Mouse (Mus musculus) granulocyte monocyte progenitor cell, adult 5-6 weeks (primary cell): Measurements from ENCODE around the gene Gldc. TPM values are rescaled to one million over a fixed set of nuclear protein-coding genes. Genes with fewer than 3 reads are reported as not detected.

Source experiments
- ATAC-seq: replicated peaks from 2 replicates; pipeline ENCODE4 v1.8.0; 2016; ENCODE audit warnings: mild to moderate bottlenecking, moderate TSS enrichment, inconsistent platforms; ENCODE audit not compliant: poor library complexity, severe bottlenecking
- total RNA-seq, 2 experiments: library from RNA; stranded (forward) in 1 of 2; stranded (reverse) in 1 of 2; fragments of 200-712, 200-1000 nt in 1 of 2; fragments of >200 nt in 1 of 2; fragmentation: Nextera tagmentation in 1 of 2; gene quantifications; 2 replicates each; pipeline ENCODE4 v1.2.3; 2014 to 2017

The Gldc gene
- total RNA-seq, 2 experiments from 2014 or later, result not detected

GRCm38 (mm10) chr19:30162808-30163207, 12.4 kb downstream of the Gldc start:
- ATAC-seq, result no peak

DNA sequence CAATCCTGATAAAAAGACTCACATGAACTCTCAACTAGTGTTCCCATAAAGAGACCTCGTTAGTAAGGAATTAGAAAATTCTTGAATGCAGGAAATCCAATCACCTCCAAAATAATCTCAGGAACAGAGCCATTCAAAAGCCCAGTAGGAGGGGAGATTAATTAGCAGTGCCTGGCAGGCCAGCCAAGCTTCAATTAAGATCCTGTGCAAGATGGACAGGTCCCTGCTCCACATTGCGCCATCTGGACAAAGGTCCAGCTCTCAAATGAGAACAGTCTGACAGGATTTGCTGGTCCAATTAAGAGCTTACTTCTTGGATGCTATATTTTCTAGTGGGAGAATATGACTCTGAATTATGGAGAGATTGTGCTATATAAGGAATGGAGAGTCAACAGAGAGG, 15.2 kb downstream of the Gldc start:
- no peak for ATAC-seq

- ATAC-seq, result no peak
These were observed 17.0 kb downstream of the Gldc start for GRCm38 (mm10) chr19:30158189-30158588.

DNA sequence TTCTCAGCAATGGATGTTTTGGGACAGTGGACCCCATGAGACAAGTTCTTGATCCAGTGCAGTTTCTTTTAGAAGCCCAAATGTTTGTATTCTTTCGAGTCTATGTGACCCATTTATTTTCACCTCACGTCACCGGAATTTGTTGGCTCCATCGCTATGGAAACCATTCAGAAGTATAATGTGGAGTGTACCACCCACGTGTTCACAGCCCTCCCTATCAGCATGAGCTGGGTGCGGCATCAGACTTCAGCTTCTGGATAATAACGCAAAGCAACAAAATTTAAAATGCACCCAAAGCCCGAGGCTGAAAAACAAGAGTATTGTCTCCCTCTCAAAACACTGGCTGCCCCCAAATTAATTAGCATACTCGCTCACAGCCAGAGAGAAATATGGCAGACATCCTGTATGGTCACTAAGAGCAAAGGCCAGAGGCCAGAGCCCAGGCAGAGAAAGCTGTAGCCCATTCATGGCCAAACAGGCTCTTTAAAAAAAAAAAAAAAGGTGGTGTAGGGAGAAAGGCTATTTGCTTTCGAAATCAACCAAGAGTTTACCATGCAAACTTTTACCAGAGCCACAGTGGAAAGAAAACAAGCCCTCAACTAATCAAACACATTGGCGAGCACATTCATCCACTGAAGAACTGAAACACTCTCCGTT, 18.1 kb downstream of the Gldc start:
- no peak for ATAC-seq

- no peak for ATAC-seq
These were observed 21.5 kb downstream of the Gldc start for GRCm38 (mm10) chr19:30153729-30154128.

GRCm38 (mm10) chr19:30151290-30151689, 23.9 kb downstream of the Gldc start:
- ATAC-seq, result no peak

DNA sequence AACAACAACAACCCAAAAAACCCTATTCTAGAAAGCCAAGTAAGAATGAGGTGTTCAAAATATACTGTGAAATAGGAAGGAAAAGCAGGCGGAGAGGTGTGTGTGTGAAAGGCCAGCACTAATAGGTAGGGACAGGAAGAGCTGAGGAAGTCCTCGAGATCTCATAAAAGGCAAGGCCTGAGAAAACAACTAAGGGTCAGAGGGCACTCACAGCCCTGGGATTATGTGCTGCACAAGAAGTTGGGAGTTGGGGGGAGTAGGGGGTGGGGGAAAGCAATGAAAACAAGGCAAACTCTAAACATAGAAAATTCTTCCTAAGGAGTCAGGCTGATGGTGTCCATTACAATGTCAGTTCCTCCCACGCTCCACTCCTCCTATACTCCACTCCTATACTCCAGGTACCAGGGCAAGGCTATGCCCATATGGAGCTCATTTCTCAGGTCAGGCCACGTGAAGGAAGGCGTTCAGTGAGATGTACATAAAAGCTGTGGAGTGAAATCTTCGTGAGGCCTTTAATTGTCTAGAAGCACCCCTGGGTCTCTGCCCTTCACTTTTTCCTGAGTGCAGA, 25.9 kb downstream of the Gldc start:
- ATAC-seq, result no peak

GRCm38 (mm10) chr19:30147306-30147705, 27.9 kb downstream of the Gldc start:
- ATAC-seq, result no peak

- no peak for ATAC-seq
These were observed 28.5 kb downstream of the Gldc start for GRCm38 (mm10) chr19:30146761-30147160.

DNA sequence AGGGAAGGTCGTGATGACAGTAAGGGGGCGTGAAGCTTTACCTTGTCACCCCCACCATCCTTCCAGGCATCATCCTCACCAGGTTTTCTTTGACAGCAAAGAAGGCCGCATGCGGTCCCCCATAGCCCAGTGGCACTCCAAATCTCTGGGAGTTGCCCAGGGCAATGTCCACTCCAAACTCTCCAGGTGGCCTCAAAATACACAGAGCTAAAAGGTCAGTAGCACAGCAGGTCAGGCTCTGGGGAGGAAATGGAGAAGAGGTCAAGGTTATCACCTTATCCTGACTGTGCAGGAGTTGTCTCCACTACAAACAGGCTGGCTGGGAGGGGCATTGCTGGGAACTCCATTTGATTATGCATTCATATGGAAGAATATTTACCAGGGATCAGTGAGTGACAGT, 30.1 kb downstream of the Gldc start:
- no peak for ATAC-seq

- ATAC-seq, result no peak
These were observed 38.9 kb downstream of the Gldc start for GRCm38 (mm10) chr19:30136308-30136707.

- peak; percentile 20 for ATAC-seq
These were observed 47.1 kb downstream of the Gldc start for GRCm38 (mm10) chr19:30128177-30128576.

GRCm38 (mm10) chr19:30125670-30126059, 49.6 kb downstream of the Gldc start:
- ATAC-seq, result no peak

- ATAC-seq, result no peak
These were observed 50.1 kb downstream of the Gldc start for GRCm38 (mm10) chr19:30124999-30125669.

DNA sequence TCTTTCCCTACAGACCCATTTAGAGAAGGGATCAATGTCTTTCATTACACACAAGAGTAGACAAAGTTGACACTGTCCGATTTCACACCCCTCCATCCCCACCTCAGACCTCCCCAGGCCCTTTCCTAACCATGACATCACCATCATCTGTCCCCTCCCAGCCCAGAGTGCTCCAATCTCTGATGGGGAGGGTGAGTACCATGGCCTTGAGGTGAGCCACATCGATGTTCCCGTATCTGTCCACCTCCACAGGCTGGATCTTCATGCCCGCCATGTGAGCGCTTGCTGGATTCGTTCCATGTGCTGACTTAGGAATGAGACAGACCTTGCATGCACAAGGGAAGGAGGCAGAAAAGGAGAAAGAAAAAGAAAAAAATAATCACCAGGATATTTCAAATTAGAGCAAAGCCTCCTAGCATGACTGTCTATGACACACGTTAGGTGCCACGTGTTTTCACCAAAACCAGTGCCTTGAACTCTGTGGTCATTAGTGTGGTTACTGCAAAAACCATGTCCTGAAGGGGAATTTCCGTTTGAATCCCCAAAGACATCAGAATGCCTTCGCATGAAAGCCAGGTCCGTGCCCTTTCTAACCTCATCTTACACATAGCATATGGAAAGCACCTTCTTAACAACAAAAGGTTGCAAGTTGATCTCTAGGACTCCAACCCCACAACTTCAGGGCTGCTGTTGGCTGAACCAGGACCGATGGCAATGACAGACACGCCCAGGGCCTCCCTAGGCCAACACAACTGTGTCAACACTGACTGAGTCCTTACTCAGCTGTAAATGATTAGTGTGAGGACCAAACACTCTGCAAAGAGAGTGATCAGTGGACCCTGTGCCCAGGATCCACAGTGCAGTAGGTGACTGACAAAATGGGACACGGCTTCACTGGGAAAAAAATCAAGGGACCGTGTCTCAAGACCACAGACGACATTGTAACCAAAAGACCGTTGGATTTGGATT, 56.6 kb downstream of the Gldc start:
- ATAC-seq, result no peak

DNA sequence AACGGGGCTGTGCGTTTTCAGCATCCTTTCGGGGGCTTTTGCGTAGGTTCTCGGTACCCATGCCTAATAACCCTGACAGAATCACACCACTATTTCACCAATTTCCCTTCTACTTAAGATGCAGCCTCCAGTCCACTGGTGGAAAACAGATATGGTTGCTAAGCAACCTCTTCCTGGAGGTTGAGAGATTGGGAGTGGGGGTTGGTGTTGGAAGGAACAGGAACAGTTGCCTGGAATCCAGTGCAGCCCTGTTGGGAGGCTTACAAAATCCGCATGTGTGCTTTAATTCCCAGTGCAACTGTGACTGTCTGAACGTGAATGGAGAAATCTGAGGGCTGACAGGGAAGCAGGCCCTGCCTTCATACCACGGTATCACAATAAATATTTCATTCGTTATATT, 57.5 kb downstream of the Gldc start:
- ATAC-seq, result no peak

DNA sequence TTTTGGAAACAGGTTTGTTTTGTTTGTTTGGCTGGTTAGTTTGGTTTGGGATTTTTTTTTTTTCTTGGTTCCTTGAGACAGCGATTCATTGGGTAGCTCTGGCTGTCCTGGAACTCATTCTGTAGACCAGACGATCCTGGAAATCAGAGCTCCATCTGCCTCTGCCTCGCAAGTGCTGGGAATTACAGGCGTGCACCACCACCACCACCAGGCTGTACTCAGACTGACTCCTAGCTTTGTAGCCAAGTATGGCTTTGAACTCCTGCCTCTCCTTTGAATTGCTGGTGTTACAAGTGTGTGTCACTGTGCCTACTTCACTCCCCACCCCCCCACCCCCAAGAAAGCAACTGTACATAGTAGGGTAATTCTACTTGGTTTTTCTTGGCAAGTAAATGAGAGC, 58.0 kb downstream of the Gldc start:
- no peak for ATAC-seq

DNA sequence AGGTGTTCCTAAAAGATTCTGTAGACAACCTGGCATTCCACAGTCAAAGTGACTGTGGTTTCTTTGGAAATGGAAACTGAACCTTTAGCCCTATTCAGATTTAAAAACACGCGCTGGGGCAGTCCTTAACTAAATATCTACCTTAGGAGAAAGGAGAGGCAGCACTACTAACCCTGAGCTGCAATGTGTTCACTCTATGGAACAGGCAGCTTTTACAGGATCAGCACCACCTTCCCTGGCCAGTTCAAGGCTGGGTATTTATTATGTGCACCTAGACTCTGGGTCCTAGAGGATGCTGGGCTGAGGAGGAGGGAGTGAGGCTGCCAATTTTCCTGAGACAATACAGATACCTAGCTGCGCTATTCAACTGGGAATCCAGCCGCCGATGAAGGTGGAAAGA, 59.6 kb downstream of the Gldc start:
- ATAC-seq, result no peak

GRCm38 (mm10) chr19:30114919-30115441, 60.2 kb downstream of the Gldc start:
- no peak for ATAC-seq

DNA sequence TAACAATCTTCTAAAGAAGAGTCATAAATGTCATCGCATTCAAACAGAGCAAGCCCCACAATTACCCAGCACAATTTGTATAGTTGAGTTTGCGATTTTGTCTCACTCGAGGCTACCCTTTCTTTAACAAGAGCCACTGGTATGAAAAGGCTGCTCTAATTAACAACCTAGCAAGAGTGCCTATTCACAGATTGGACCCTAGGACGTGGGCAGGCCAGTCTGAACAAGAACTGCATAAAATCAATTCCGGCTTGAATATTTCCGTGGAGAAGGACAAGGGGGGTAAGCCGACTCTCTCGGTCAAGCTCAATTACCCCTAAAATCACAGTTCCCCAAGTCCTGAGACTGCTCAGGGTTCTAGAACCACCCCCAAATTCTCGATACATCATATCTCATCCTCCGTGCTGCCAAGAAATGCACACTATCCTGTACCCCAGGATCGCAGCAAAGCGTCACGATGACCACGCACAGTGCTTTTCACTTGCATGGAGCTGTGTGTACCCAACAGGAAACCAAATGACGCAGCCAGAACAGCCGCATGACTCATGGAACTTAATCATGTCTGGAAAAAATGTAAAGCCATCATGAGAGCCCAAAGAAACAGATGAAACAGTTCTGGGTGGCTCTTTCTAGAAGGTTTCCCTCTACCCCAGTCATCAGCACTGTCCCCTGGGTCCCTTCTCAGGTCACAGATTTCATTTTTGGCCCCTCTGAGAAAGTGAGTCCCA, 62.1 kb downstream of the Gldc start:
- ATAC-seq, result no peak
